Mouse (Mus musculus) olfactory bulb, adult 2 months (tissue): ENCODE measurements around the gene Rab31.

Experiments
- CTCF ChIP-seq: fragments of 200-500 bp; IDR thresholded peaks from 2 replicates; pipeline ENCODE4 v1.5.1; 2012; ENCODE audit warnings: low read depth, mild to moderate bottlenecking, low read length, moderate library complexity; ENCODE audit not compliant: insufficient read depth
- POLR2A ChIP-seq: fragments of 200-500 bp; IDR thresholded peaks from 2 replicates; pipeline ENCODE4 v1.6.1; 2012; ENCODE audit warnings: mild to moderate bottlenecking, low read depth, low read length, moderate library complexity; ENCODE audit not compliant: insufficient read depth

- no peak for TF ChIP-seq POLR2A
- TF ChIP-seq CTCF, result no peak
Measured at GRCm38 (mm10) chr17:65608312-65608687, 164.3 kb downstream of the Rab31 start.
